Mouse (Mus musculus) heart, adult 2 months (tissue): ENCODE data around the gene Cul7. TPM values are rescaled to one million over a fixed set of nuclear protein-coding genes. Genes with fewer than 3 reads are reported as not detected.

Experiments used
- DNase-seq, 2 experiments: peaks; one replicate each; pipeline ENCODE4 v3.0.0; 2021
- H3K27ac ChIP-seq: fragments of 200-600 bp; 2 replicates; pipeline ENCODE4 v1.8.1; 2022
- H3K27me3 ChIP-seq: fragments of 200-500 bp; 2 replicates; pipeline ENCODE4 v1.6.1; 2012; ENCODE audit warnings: mild to moderate bottlenecking, low read length, inconsistent platforms, mixed read lengths; ENCODE audit not compliant: control insufficient read depth, insufficient read depth
- H3K36me3 ChIP-seq: fragments of 200-500 bp; 2 replicates; pipeline ENCODE4 v1.6.1; 2012; ENCODE audit warnings: low read length, inconsistent platforms; ENCODE audit not compliant: control insufficient read depth, insufficient read depth
- H3K4me1 ChIP-seq: fragments of 200-500 bp; 2 replicates; pipeline ENCODE4 v1.6.1; 2011; ENCODE audit warnings: low read length; ENCODE audit not compliant: control insufficient read depth, insufficient read depth
- H3K4me3 ChIP-seq: fragments of 200-600 bp; 2 replicates; pipeline ENCODE4 v1.8.1; 2022
- H3K79me2 ChIP-seq: fragments of 200-500 bp; replicated peaks from 2 replicates; pipeline ENCODE4 v1.6.1; 2012; ENCODE audit warnings: mild to moderate bottlenecking, inconsistent platforms, low read length, moderate library complexity, mixed read lengths; ENCODE audit not compliant: control insufficient read depth, insufficient read depth
- H3K9ac ChIP-seq: fragments of 200-500 bp; 2 replicates; pipeline ENCODE4 v1.6.1; 2012; ENCODE audit warnings: low read depth, mild to moderate bottlenecking, control low read depth, inconsistent platforms, low read length, mixed read lengths
- CTCF ChIP-seq: fragments of 200-600 bp; IDR thresholded peaks from 2 replicates; pipeline ENCODE4 v1.8.1; 2022; ENCODE audit warnings: antibody characterized with exemption, mild to moderate bottlenecking, moderate library complexity
- EP300 ChIP-seq: fragments of 200-500 bp; IDR thresholded peaks from 2 replicates; pipeline ENCODE4 v1.6.1; 2011; ENCODE audit warnings: low read depth, low read length, control low read depth; ENCODE audit not compliant: insufficient read depth
- POLR2A ChIP-seq: fragments of 200-500 bp; IDR thresholded peaks from 2 replicates; pipeline ENCODE4 v1.6.1; 2011; ENCODE audit warnings: mild to moderate bottlenecking, low read depth, low read length, control low read depth; ENCODE audit not compliant: insufficient read depth
- WGBS: fragments of 180-500 bp; shearing (Covaris S2); methylation state at CpG from one replicate; pipeline ENCODE4 v1.1.7; 2018; 5-methylcytosine and 5-hydroxymethylcytosine counted together
- intact Hi-C: fragments of 180-260 bp; cut with DNase I; formaldehyde crosslinking; loops from one replicate; pipeline ENCODE4 v1.15.1; 2025
- polyA plus RNA-seq: library from polyadenylated mRNA; depleted of rRNA; stranded (reverse); fragments of >200 nt; gene quantifications from 2 replicates; pipeline ENCODE4 v1.2.3, GENCODE M21; 2012
- total RNA-seq, 2 experiments: library from RNA; stranded (reverse); gene quantifications; 2 replicates each; pipeline ENCODE4 v1.2.3; 2021

Cul7 gene
- total and polyA plus RNA-seq, 3 experiments: 16.8 to 23.4 (median 18.4) TPM

DNA sequence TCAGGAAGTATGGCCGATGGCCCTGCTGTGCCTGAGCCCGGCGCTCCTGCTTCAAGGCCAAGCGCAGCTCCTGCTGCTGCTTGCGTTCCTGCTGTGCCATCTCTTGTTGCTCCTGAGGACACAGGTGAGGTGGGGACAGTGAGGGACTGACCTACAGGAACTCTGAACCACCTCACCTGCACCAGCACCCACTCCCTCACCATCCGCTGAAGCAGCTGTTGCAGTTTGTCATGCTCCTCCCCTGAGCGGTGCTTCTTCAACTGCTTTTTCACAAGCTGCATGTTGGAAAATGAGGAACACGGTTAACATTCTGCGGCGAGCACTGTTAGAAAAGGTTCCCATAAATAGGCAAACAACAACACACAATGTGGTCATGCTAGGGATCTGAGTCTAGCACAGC, 19.8 kb downstream of the Cul7 start:
- Histone ChIP-seq H3K4me3 (no peak overlapping the region), H3K27me3 (no peaks in the 10 kb centered on the region), H3K79me2 (no peaks in the 10 kb centered on the region; the same call in 1 of the 2 replicates), H3K9ac (no peak overlapping the region), H3K4me1 (peaks cover 1% of the 10 kb centered on the region; the same call in 1 of the 2 replicates), H3K36me3 (no peaks in the 10 kb centered on the region), H3K27ac (no peak overlapping the region)
- TF ChIP-seq POLR2A (no peak), CTCF (no peak), EP300 (no peak)
- 96% methylated on average over 10 of the region's 10 CpGs for WGBS
- intact Hi-C loops: no loop called here
- DNase-seq: no peak

- Histone ChIP-seq H3K4me3 (peak within 1 kb of the TSS; percentile 60), H3K36me3 (no peaks in the 10 kb centered on the region), H3K27me3 (no peaks in the 10 kb centered on the region), H3K4me1 (peaks cover 3% of the 10 kb centered on the region; the same call in 1 of the 2 replicates), H3K79me2 (no peaks in the 10 kb centered on the region; the same call in 1 of the 2 replicates), H3K27ac (peak within 1 kb of the TSS; percentile 80), H3K9ac (peak within 1 kb of the TSS; percentile 80)
- intact Hi-C loops: no loop called here
- under 1% methylated on average over 43 of the region's 43 CpGs for WGBS
- TF ChIP-seq EP300 (peak; percentile 82; the same call in 1 of the 2 replicates), POLR2A (peak; percentile 91), CTCF (no peak)
- peak; percentile 92 to 93 for DNase-seq
These were observed 23.9 kb downstream of the Cul7 start, which contains the start of gene Rrp36 for GRCm38 (mm10) chr17:46673850-46674529. Rrp36 (minus strand) TSS chr17:46674352.

GRCm38 (mm10) chr17:46674530-46675283, 24.6 kb downstream of the Cul7 start:
- intact Hi-C loops: no loop called here
- no peaks in the 10 kb centered on the region for H3K36me3 ChIP-seq
- no peaks in the 10 kb centered on the region; the same call in 1 of the 2 replicates for H3K79me2 ChIP-seq
- peak overlapping the region; percentile 80 for H3K27ac ChIP-seq
- peak overlapping the region; percentile 50 for H3K9ac ChIP-seq
- peaks cover 5% of the 10 kb centered on the region for H3K4me1 ChIP-seq
- no peak for DNase-seq
- WGBS: 28% methylated on average over 15 of the region's 15 CpGs
- TF ChIP-seq CTCF: no peak
- TF ChIP-seq POLR2A: no peak
- TF ChIP-seq EP300: no peak
- H3K27me3 ChIP-seq: no peaks in the 10 kb centered on the region
- peak overlapping the region; percentile 60 for H3K4me3 ChIP-seq

DNA sequence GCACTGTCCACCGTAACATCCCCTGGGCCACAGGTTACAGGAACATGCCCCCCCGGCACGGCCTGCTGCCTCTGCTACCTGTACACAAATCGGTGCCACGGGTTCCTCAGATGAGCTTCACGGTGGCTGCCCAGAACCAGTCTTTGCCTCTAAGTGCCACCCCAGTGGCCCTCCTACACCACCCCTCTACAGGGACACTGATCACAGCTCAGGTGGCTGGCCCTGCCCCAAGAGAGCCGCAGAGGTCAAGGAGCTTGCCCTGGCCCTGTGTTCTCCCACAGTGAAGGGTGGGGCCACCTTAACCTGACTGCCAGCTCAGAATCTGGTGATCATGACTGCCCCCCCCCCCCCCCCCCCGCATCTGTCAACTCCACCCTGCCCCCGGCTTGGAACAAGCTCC, 28.3 kb downstream of the Cul7 start, which contains the start of gene Mea1:
TSS of gene Mea1 (plus strand) at position 378 of the 400 bp plus-strand sequence.
- WGBS: 63% methylated on average over 9 of the region's 9 CpGs
- no peaks in the 10 kb centered on the region for H3K27me3 ChIP-seq
- H3K27ac ChIP-seq: peak within 1 kb of the TSS; percentile 95

DNA sequence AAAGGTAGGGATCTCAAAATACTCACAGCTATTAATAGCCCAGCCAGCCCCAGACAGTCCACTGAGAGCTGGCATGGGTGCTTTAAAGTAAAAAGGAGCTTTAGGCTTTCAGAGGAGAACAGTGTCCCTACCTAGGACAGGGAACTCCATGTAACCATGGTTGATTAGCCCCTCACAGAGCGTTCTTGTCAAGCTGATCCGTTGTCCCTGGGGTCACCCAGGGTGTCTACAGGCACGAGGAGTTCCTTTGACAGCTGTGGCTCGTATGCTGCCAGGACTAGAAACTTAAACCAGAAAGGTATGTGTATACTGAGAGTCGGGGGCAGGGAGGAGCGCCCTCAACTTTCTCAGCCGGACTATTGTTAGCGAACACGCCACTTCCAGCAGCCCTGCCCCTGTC, 28.8 kb downstream of the Cul7 start:
- no peak for TF ChIP-seq CTCF
- TF ChIP-seq POLR2A: peak; percentile 40
- peak; percentile 59; the same call in 1 of the 2 replicates for TF ChIP-seq EP300
- Histone ChIP-seq H3K4me1 (peaks cover 8% of the 10 kb centered on the region), H3K27ac (peak overlapping the region; percentile 95), H3K79me2 (no peaks in the 10 kb centered on the region), H3K9ac (peak overlapping the region; percentile 52), H3K36me3 (no peaks in the 10 kb centered on the region), H3K4me3 (peak overlapping the region; percentile 95), H3K27me3 (no peaks in the 10 kb centered on the region)
- intact Hi-C loops: loop anchor here (2.0 kb wide), 1 partner anchor 16 kb away; no protein-coding TSS in a partner anchor
- 25% methylated on average over 9 of the region's 9 CpGs for WGBS
- DNase-seq: peak; percentile 35 to 53

More for the DNA sequence above, 28.3 kb downstream of the Cul7 start, which contains the start of gene Mea1:
- H3K4me1 ChIP-seq: peaks cover 10% of the 10 kb centered on the region
- TF ChIP-seq POLR2A: no peak
- TF ChIP-seq EP300: no peak
- TF ChIP-seq CTCF: no peak
- peak within 1 kb of the TSS; percentile 52 for H3K9ac ChIP-seq
- peak within 1 kb of the TSS; percentile 95 for H3K4me3 ChIP-seq
- H3K79me2 ChIP-seq: no peaks in the 10 kb centered on the region
- peak; percentile 41 to 48 for DNase-seq
- intact Hi-C loops: loop anchor here (2.0 kb wide), 1 partner anchor 16 kb away; no protein-coding TSS in a partner anchor
- no peaks in the 10 kb centered on the region for H3K36me3 ChIP-seq
